ENCODE assay signal across 8 mouse cellular contexts in genomic region chr13:25055873-25056667, GRCm38 (mm10). TPM values are rescaled to one million over a fixed set of nuclear protein-coding genes. Genes with fewer than 3 reads are reported as not detected.
DNase-seq lines count a peak whose midpoint lies in the region; ATAC-seq lines count a peak whose summit lies in the region.

Dcdc2a (plus strand) TSS chr13:25056004.

- WGBS in hindbrain, embryonic 11.5 days = 4% methylated on average over 63 of the region's 63 CpGs
- 3% methylated on average over 63 of the region's 63 CpGs for WGBS in stomach, embryonic 14.5 days

- no peak within 1 kb of the TSS for H3K27ac ChIP-seq in hindbrain, embryonic 11.5 days (ENCODE audit: low read depth, low read length)
- no peak within 1 kb of the TSS for H3K27ac ChIP-seq in stomach, embryonic 14.5 days (ENCODE audit: low read length)

- peak within 1 kb of the TSS; percentile 97 for H3K4me2 ChIP-seq in hindbrain, embryonic 11.5 days (replicated peaks; ENCODE audit: low read depth, low read length)
- H3K4me2 ChIP-seq in stomach, embryonic 14.5 days (replicated peaks; ENCODE audit: low read depth, low read length) = peak within 1 kb of the TSS; percentile 91

- ATAC-seq in hindbrain, embryonic 11.5 days (ENCODE audit: low FRiP score) = peak; percentile 69
- peak; percentile 58; the same call in 1 of the 2 replicates for ATAC-seq in stomach, embryonic 14.5 days (ENCODE audit: insufficient number of reproducible peaks, insufficient read depth, low FRiP score, low read depth)

- H3K27me3 ChIP-seq in hindbrain, embryonic 11.5 days (ENCODE audit: control insufficient read depth, insufficient read depth, low read length) = peaks cover 19% of the 10 kb centered on the region
- peaks cover 14% of the 10 kb centered on the region; the same call in 1 of the 2 replicates for H3K27me3 ChIP-seq in stomach, embryonic 14.5 days (ENCODE audit: control insufficient read depth, insufficient read depth, low read length)

- H3K9ac ChIP-seq in hindbrain, embryonic 11.5 days (ENCODE audit: low read depth, low read length) = 0 out of 2 replicates have a peak within 1 kb of the TSS, but pooled peaks have one; percentile 34
- 0 out of 2 replicates have a peak within 1 kb of the TSS, but pooled peaks have one; percentile 6 for H3K9ac ChIP-seq in stomach, embryonic 14.5 days (replicated peaks; ENCODE audit: low read depth, low read length)

- no peaks in the 10 kb centered on the region for H3K9me3 ChIP-seq in hindbrain, embryonic 11.5 days (ENCODE audit: control insufficient read depth, low read length)
- H3K9me3 ChIP-seq in stomach, embryonic 14.5 days (ENCODE audit: control insufficient read depth, low read depth, low read length) = no peaks in the 10 kb centered on the region

- DNase-seq in adrenal gland, adult (ENCODE audit: inconsistent age in 2 of 2, low spot score in 1 of 2) = peak; percentile 11 to 48
- no peak for DNase-seq in adrenal gland, adult 8-10 months
- peak; percentile 3 to 7 for DNase-seq in thymus, postnatal 36 days
- DNase-seq in thymus, postnatal 14 days = no peak
- peak; percentile 52 for DNase-seq in hindbrain, embryonic 11.5 days (ENCODE audit: low spot score)
- peak; percentile 9 to 10 for DNase-seq in layer of hippocampus, postnatal 25 days (ENCODE audit: extremely low spot score in 1 of 2, low spot score in 1 of 2)
- DNase-seq in lung, postnatal 4 days = peak; percentile 18 to 38

- H3K4me1 ChIP-seq in hindbrain, embryonic 11.5 days (replicated peaks; ENCODE audit: control insufficient read depth, insufficient read depth, low read length) = no peaks in the 10 kb centered on the region; the same call in 1 of the 2 replicates
- peaks cover 3% of the 10 kb centered on the region; the same call in 1 of the 2 replicates for H3K4me1 ChIP-seq in stomach, embryonic 14.5 days (ENCODE audit: control insufficient read depth, insufficient read depth, low read length)

- H3K4me3 ChIP-seq in hindbrain, embryonic 11.5 days (ENCODE audit: low read depth, low read length) = peak within 1 kb of the TSS; percentile 51
- H3K4me3 ChIP-seq in stomach, embryonic 14.5 days (ENCODE audit: low read depth, low read length) = peak within 1 kb of the TSS; percentile 42

- no peaks in the 10 kb centered on the region for H3K36me3 ChIP-seq in hindbrain, embryonic 11.5 days (ENCODE audit: control insufficient read depth, insufficient read depth, low read length)
- no peaks in the 10 kb centered on the region for H3K36me3 ChIP-seq in stomach, embryonic 14.5 days (ENCODE audit: control insufficient read depth, insufficient read depth, low read length)

RNA-seq across cellular contexts. Expression of gene Dcdc2a, which starts in this region (rescaled TPM):
- under 1 TPM in 2 of 4 experiments, not detected in 2; 0.26 to 0.73 TPM for total RNA-seq in adrenal gland, adult 8-10 months (2022)
- 3.2 and 3.8 TPM in 2 replicates for polyA plus RNA-seq in hindbrain, embryonic 11.5 days (2014; fragmentation: Nextera tagmentation; extraction: Ambion mirVana)
- 10 to 100 TPM in 1 of 2 experiments, 1 to 10 TPM in 1; 9.7 to 12.1 TPM for total RNA-seq in layer of hippocampus, postnatal 25 days (2021)
- 0.22 and 1.3 TPM in 2 replicates for polyA plus RNA-seq in stomach, embryonic 14.5 days (2014; fragmentation: Nextera tagmentation; extraction: Ambion mirVana)

Comparison
In these comparisons a context has a peak if more than half of its experiments do, and no peak if none do; other contexts are left out.
1. RNA of gene Dcdc2a (total RNA-seq): 9.7 to 12.1 TPM in layer of hippocampus, postnatal 25 days; 0.26 to 0.73 TPM in adrenal gland, adult 8-10 months; every median in the first group is over 4 times any median in the second.
2. DNase-seq: peak in adrenal gland, adult (2 of 2), thymus, postnatal 36 days (2 of 2), hindbrain, embryonic 11.5 days (single experiment), layer of hippocampus, postnatal 25 days (2 of 2) and lung, postnatal 4 days (2 of 2); none in adrenal gland, adult 8-10 months (single experiment) and thymus, postnatal 14 days (single experiment).